Mouse (Mus musculus): Measurements from ENCODE around the gene Gm49318.

DNA sequence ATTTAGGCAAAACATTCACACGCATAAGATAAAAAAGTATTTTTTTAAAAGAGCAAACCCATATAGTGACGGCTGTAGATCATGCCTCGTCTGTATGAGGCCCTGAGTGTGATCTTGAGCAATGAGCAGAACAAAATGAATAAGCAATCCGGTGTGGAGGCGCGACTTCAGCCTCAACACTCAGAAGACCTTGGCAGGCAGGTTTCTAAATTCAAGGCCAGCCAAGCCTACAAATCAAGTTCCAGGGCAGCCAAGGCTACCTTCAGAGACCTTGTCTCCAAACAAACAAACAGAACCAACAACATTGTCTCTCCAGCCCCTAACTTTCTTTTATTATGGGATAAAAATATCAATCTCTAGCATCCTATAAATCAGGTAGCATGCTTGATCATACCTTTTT is 70.8 kb downstream of the Gm49318 start:
- TF ChIP-seq TAL1 (IDR thresholded peaks at IDR 0.05; ENCODE audit: low read length) (no peak), GATA1 (IDR thresholded peaks at IDR 0.05; ENCODE audit: low read length) (no peak)

All from erythroblast, embryonic 14.5 days (primary cell).